In the genomic region with DNA sequence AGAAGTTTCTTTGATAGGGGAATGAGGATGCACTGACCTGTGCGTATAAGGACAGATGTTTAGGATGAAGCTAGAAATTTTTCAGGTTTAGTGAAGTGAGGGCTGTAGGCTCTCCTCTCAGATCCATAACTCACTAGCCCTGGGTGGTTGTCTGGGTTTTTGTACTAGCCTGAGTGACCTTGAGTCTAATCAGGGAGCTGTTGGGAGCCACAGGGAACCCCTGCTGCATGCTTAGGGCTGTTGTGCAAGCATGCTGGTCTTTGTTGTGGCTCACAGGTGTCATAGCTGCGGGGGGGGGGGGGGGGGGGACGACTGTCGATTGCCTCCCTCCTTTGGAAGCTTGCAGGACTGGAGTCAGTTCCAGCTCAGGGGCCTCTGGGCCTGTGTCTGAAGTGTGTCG, we compare ENCODE assay signal across 23 mouse cellular contexts. TPM values are rescaled to one million over a fixed set of nuclear protein-coding genes. Genes with fewer than 3 reads are reported as not detected.
A peak's percentile ranks its signal among the peaks of the same experiment; 100 is the strongest.
DNase-seq lines count a peak whose midpoint lies in the region; ATAC-seq and TF ChIP-seq lines count a peak whose summit lies in the region.
"Had no signal": no experiment of that assay in that cellular context is flagged by ENCODE, and none has a peak within 500 bp of the region (broad histone marks: within the 10 kb centered on the region; RNA-seq: fewer than 3 reads in every experiment).

No protein-coding gene starts in this region.

- WGBS in heart, embryonic 10.5 days, result 42% methylated on average over 5 of the region's 5 CpGs
- 45% methylated on average over 3 of the region's 5 CpGs for WGBS in heart, embryonic 14.5 days
- WGBS in liver, postnatal 0 days (ENCODE audit: insufficient replicate concordance), result 83% methylated on average over 2 of the region's 5 CpGs
- WGBS in liver, embryonic 12.5 days (ENCODE audit: insufficient replicate concordance), result 70% methylated on average over 5 of the region's 5 CpGs
- 45% methylated on average over 5 of the region's 5 CpGs for WGBS in heart, postnatal 0 days

- peak overlapping the region; percentile 77 for H3K27ac ChIP-seq in heart, embryonic 10.5 days
- peak overlapping the region; percentile 68 to 83 for H3K27ac ChIP-seq in heart, embryonic 14.5 days (replicated peaks in 1 of 2; ENCODE audit: control insufficient read depth in 1 of 2, insufficient read depth in 1 of 2, low read depth in 2 of 2, low read length in 2 of 2)
- H3K27ac ChIP-seq in liver, postnatal 0 days (ENCODE audit: low read depth), result no peak overlapping the region
- no peak overlapping the region for H3K27ac ChIP-seq in liver, embryonic 12.5 days
- H3K27ac ChIP-seq in heart, postnatal 0 days (ENCODE audit: low read depth), result peak overlapping the region; percentile 55
- H3K27ac ChIP-seq in layer of hippocampus, adult 2 months, result no peak overlapping the region
- H3K27ac ChIP-seq: embryonic facial prominence, embryonic 15.5 days; forebrain, embryonic 10.5 days; gastrocnemius, adult 2 months; hindbrain, embryonic 15.5 days had no signal

- H3K9me3 ChIP-seq in heart, embryonic 10.5 days, result no peaks in the 10 kb centered on the region
- H3K9me3 ChIP-seq in heart, embryonic 14.5 days (ENCODE audit: control insufficient read depth, low read length), result no peaks in the 10 kb centered on the region
- no peaks in the 10 kb centered on the region for H3K9me3 ChIP-seq in liver, postnatal 0 days (ENCODE audit: low read length)
- H3K9me3 ChIP-seq in liver, embryonic 12.5 days (replicated peaks), result no peaks in the 10 kb centered on the region
- H3K9me3 ChIP-seq in heart, postnatal 0 days (replicated peaks; ENCODE audit: control insufficient read depth, low read length), result no peaks in the 10 kb centered on the region
- H3K9me3 ChIP-seq: embryonic facial prominence, embryonic 15.5 days; forebrain, embryonic 10.5 days; hindbrain, embryonic 15.5 days had no signal

- no peak overlapping the region for H3K4me3 ChIP-seq in heart, embryonic 10.5 days
- no peak overlapping the region for H3K4me3 ChIP-seq in heart, embryonic 14.5 days (ENCODE audit: control insufficient read depth in 1 of 2, insufficient read depth in 1 of 2, low read depth in 1 of 2, low read length in 2 of 2)
- H3K4me3 ChIP-seq in liver, postnatal 0 days (ENCODE audit: low read depth, low read length), result no peak overlapping the region
- H3K4me3 ChIP-seq in liver, embryonic 12.5 days, result no peak overlapping the region
- H3K4me3 ChIP-seq in heart, postnatal 0 days (ENCODE audit: low read depth, low read length), result no peak overlapping the region
- no peak overlapping the region for H3K4me3 ChIP-seq in layer of hippocampus, adult 2 months
- H3K4me3 ChIP-seq: embryonic facial prominence, embryonic 15.5 days; erythroblast, embryonic 14.5 days; forebrain, embryonic 10.5 days; gastrocnemius, adult 2 months; hindbrain, embryonic 15.5 days had no signal

- no peak for ATAC-seq in heart, embryonic 14.5 days (ENCODE audit: insufficient number of reproducible peaks, insufficient read depth, low FRiP score, low read depth)
- ATAC-seq in liver, postnatal 0 days, result peak; percentile 49; the same call in 1 of the 2 replicates
- ATAC-seq in liver, embryonic 12.5 days, result no peak
- ATAC-seq in heart, postnatal 0 days (ENCODE audit: insufficient read depth, low read depth), result peak; percentile 62
- ATAC-seq: forebrain, embryonic 14.5 days; intestine, embryonic 16.5 days; Patski had no signal

- no peak overlapping the region; the same call in 1 of the 2 replicates for H3K9ac ChIP-seq in heart, embryonic 14.5 days (ENCODE audit: low read length)
- no peak overlapping the region for H3K9ac ChIP-seq in liver, postnatal 0 days (replicated peaks)
- H3K9ac ChIP-seq in liver, embryonic 12.5 days, result no peak overlapping the region
- no peak overlapping the region for H3K9ac ChIP-seq in heart, postnatal 0 days (replicated peaks; ENCODE audit: low read depth, low read length)
- H3K9ac ChIP-seq: embryonic facial prominence, embryonic 15.5 days; hindbrain, embryonic 15.5 days had no signal

- peaks cover 21% of the 10 kb centered on the region for H3K36me3 ChIP-seq in heart, embryonic 10.5 days
- H3K36me3 ChIP-seq in heart, embryonic 14.5 days (ENCODE audit: control insufficient read depth, insufficient read depth, low read length), result peaks cover 29% of the 10 kb centered on the region
- peaks cover 4% of the 10 kb centered on the region for H3K36me3 ChIP-seq in liver, postnatal 0 days (replicated peaks; ENCODE audit: insufficient read depth, low read length)
- H3K36me3 ChIP-seq in liver, embryonic 12.5 days, result peaks cover 21% of the 10 kb centered on the region
- H3K36me3 ChIP-seq in heart, postnatal 0 days (replicated peaks; ENCODE audit: control insufficient read depth, insufficient read depth, low read length), result peaks cover 25% of the 10 kb centered on the region

- TF ChIP-seq EP300 in liver, postnatal 0 days (IDR thresholded peaks at IDR 0.05; ENCODE audit: low read depth), result no peak
- TF ChIP-seq EP300 in heart, postnatal 0 days (IDR thresholded peaks at IDR 0.05; ENCODE audit: low read depth), result no peak

- TF ChIP-seq CTCF in liver, postnatal 0 days (IDR thresholded peaks at IDR 0.05; ENCODE audit: low read depth), result no peak
- no peak for TF ChIP-seq CTCF in heart, postnatal 0 days (IDR thresholded peaks at IDR 0.05; ENCODE audit: low read depth)
- TF ChIP-seq CTCF in layer of hippocampus, adult 2 months (conservative IDR thresholded peaks at IDR 0.05), result no peak

- peaks cover 5% of the 10 kb centered on the region; the same call in 1 of the 2 replicates for H3K27me3 ChIP-seq in heart, embryonic 10.5 days (ENCODE audit: insufficient read depth, poor library complexity, severe bottlenecking)
- H3K27me3 ChIP-seq in heart, embryonic 14.5 days (ENCODE audit: control insufficient read depth, insufficient read depth, low read length), result no peaks in the 10 kb centered on the region
- H3K27me3 ChIP-seq in liver, postnatal 0 days (ENCODE audit: insufficient read depth, low read length), result no peaks in the 10 kb centered on the region
- no peaks in the 10 kb centered on the region for H3K27me3 ChIP-seq in liver, embryonic 12.5 days (replicated peaks)
- H3K27me3 ChIP-seq in heart, postnatal 0 days (ENCODE audit: control insufficient read depth, insufficient read depth, low read length), result no peaks in the 10 kb centered on the region
- H3K27me3 ChIP-seq: embryonic facial prominence, embryonic 15.5 days; hindbrain, embryonic 15.5 days; Patski had no signal

- DNase-seq in heart, embryonic 10.5 days (ENCODE audit: low spot score), result no peak
- no peak for DNase-seq in heart, adult 18-20 months
- DNase-seq in heart, postnatal 4 days, result no peak
- no peak for DNase-seq in liver, postnatal 0 days
- DNase-seq in heart, postnatal 0 days (ENCODE audit: low spot score), result no peak
- DNase-seq in layer of hippocampus, adult 2 months (ENCODE audit: low spot score in 2 of 2), result no peak
- DNase-seq: adrenal gland, postnatal 10 days; cerebellum, adult 11 months; cerebellum, adult 8-10 months; cerebellum, postnatal 14 days; embryo, embryonic 11 days; gastrocnemius, adult 2 months; gastrocnemius, postnatal 25 days; kidney, adult 2 months had no signal

- H3K4me2 ChIP-seq in heart, embryonic 14.5 days (ENCODE audit: low read length), result no peak overlapping the region
- no peak overlapping the region for H3K4me2 ChIP-seq in liver, postnatal 0 days (ENCODE audit: low read depth, low read length)
- no peak overlapping the region for H3K4me2 ChIP-seq in liver, embryonic 12.5 days
- no peak overlapping the region for H3K4me2 ChIP-seq in heart, postnatal 0 days (ENCODE audit: low read depth, low read length)
- H3K4me2 ChIP-seq: embryonic facial prominence, embryonic 15.5 days; hindbrain, embryonic 15.5 days had no signal

- H3K4me1 ChIP-seq in heart, embryonic 10.5 days, result peaks cover 13% of the 10 kb centered on the region
- H3K4me1 ChIP-seq in heart, embryonic 14.5 days (ENCODE audit: control insufficient read depth in 2 of 2, insufficient read depth in 2 of 2, low read length in 2 of 2), result peaks cover 10 to 22% of the 10 kb centered on the region in 2 experiments
- H3K4me1 ChIP-seq in liver, postnatal 0 days (ENCODE audit: insufficient read depth), result no peaks in the 10 kb centered on the region
- H3K4me1 ChIP-seq in liver, embryonic 12.5 days, result no peaks in the 10 kb centered on the region
- H3K4me1 ChIP-seq in heart, postnatal 0 days (ENCODE audit: control insufficient read depth, insufficient read depth), result peaks cover 8% of the 10 kb centered on the region; the same call in 1 of the 2 replicates
- H3K4me1 ChIP-seq: forebrain, embryonic 10.5 days; hindbrain, embryonic 15.5 days had no signal

RNA-seq across cellular contexts. Expression of a gene that starts 16.9 kb away (rescaled TPM):
- polyA plus RNA-seq in heart, embryonic 10.5 days (2016; fragmentation: Nextera tagmentation; extraction: Ambion mirVana), result 23.7 and 27.0 TPM in 2 replicates
- total RNA-seq in heart, adult 18-20 months (2021), result 10 to 100 TPM; 51.0 to 54.6 TPM
- polyA plus RNA-seq in heart, embryonic 14.5 days (2014; fragmentation: Nextera tagmentation; extraction: Ambion mirVana), result 22.4 and 23.7 TPM in 2 replicates
- 10 to 100 TPM; 22.4 to 22.6 TPM for total RNA-seq in heart, postnatal 4 days (2021)
- 15.0 and 17.4 TPM in 2 replicates for polyA plus RNA-seq in liver, postnatal 0 days (2015; fragmentation: Nextera tagmentation; extraction: Ambion mirVana)
- 11.1 and 11.5 TPM in 2 replicates for polyA plus RNA-seq in liver, embryonic 12.5 days (2016; fragmentation: Nextera tagmentation; extraction: Ambion mirVana)
- total RNA-seq in heart, postnatal 0 days (2014; rRNA removed; ENCODE audit: low replicate concordance), result 16.3 and 22.8 TPM in 2 replicates
- 19.5 and 20.5 TPM in 2 replicates for polyA plus RNA-seq in heart, postnatal 0 days (2015; fragmentation: Nextera tagmentation; extraction: Ambion mirVana)
- 10 to 100 TPM; 18.9 to 24.0 TPM for total RNA-seq in layer of hippocampus, adult 2 months (2021)

RNA-seq across cellular contexts. Expression of a gene that starts 21.7 kb away (rescaled TPM):
- 83.6 and 92.1 TPM in 2 replicates for polyA plus RNA-seq in heart, embryonic 10.5 days (2016; fragmentation: Nextera tagmentation; extraction: Ambion mirVana)
- total RNA-seq in heart, adult 18-20 months (2021), result 10 to 100 TPM; 19.9 to 22.7 TPM
- 52.2 and 54.5 TPM in 2 replicates for polyA plus RNA-seq in heart, embryonic 14.5 days (2014; fragmentation: Nextera tagmentation; extraction: Ambion mirVana)
- total RNA-seq in heart, postnatal 4 days (2021), result 10 to 100 TPM; 30.7 to 34.1 TPM
- 20.3 and 20.9 TPM in 2 replicates for polyA plus RNA-seq in liver, postnatal 0 days (2015; fragmentation: Nextera tagmentation; extraction: Ambion mirVana)
- 46.5 and 47.7 TPM in 2 replicates for polyA plus RNA-seq in liver, embryonic 12.5 days (2016; fragmentation: Nextera tagmentation; extraction: Ambion mirVana)
- total RNA-seq in heart, postnatal 0 days (2014; rRNA removed; ENCODE audit: low replicate concordance), result 31.3 and 58.1 TPM in 2 replicates
- polyA plus RNA-seq in heart, postnatal 0 days (2015; fragmentation: Nextera tagmentation; extraction: Ambion mirVana), result 50.4 and 51.3 TPM in 2 replicates
- 10 to 100 TPM; 59.4 to 64.5 TPM for total RNA-seq in layer of hippocampus, adult 2 months (2021)

RNA-seq across cellular contexts. Expression of a gene that starts 33.0 kb away (rescaled TPM):
- 23.1 and 37.4 TPM in 2 replicates for polyA plus RNA-seq in heart, embryonic 10.5 days (2016; fragmentation: Nextera tagmentation; extraction: Ambion mirVana)
- total RNA-seq in heart, adult 18-20 months (2021), result 10 to 100 TPM; 75.5 to 77.6 TPM
- 44.7 and 47.8 TPM in 2 replicates for polyA plus RNA-seq in heart, embryonic 14.5 days (2014; fragmentation: Nextera tagmentation; extraction: Ambion mirVana)
- total RNA-seq in heart, postnatal 4 days (2021), result 10 to 100 TPM; 65.9 to 67.2 TPM
- 1.6 and 1.9 TPM in 2 replicates for polyA plus RNA-seq in liver, postnatal 0 days (2015; fragmentation: Nextera tagmentation; extraction: Ambion mirVana)
- polyA plus RNA-seq in liver, embryonic 12.5 days (2016; fragmentation: Nextera tagmentation; extraction: Ambion mirVana), result 2.6 and 3.8 TPM in 2 replicates
- total RNA-seq in heart, postnatal 0 days (2014; rRNA removed; ENCODE audit: low replicate concordance), result 34.6 and 52.8 TPM in 2 replicates
- 75.9 and 77.7 TPM in 2 replicates for polyA plus RNA-seq in heart, postnatal 0 days (2015; fragmentation: Nextera tagmentation; extraction: Ambion mirVana)
- total RNA-seq in layer of hippocampus, adult 2 months (2021), result under 1 TPM in 1 of 2 experiments, not detected in 1; 0.12 TPM

Comparison
In these comparisons a context has a peak if more than half of its experiments do, and no peak if none do; other contexts are left out.
1. ATAC-seq: peak in liver, postnatal 0 days (single experiment) and heart, postnatal 0 days (single experiment); none in heart, embryonic 14.5 days (single experiment) and liver, embryonic 12.5 days (single experiment).
2. H3K27ac ChIP-seq: peak in heart, embryonic 10.5 days (single experiment), heart, embryonic 14.5 days (2 of 2) and heart, postnatal 0 days (single experiment); none in liver, postnatal 0 days (single experiment), liver, embryonic 12.5 days (single experiment) and layer of hippocampus, adult 2 months (single experiment).